Mouse (Mus musculus) adrenal gland, postnatal 10 days (tissue): Measurements from ENCODE around the gene Kcnk18. TPM values are rescaled to one million over a fixed set of nuclear protein-coding genes. Genes with fewer than 3 reads are reported as not detected.
A peak's percentile ranks its signal among the peaks of the same experiment; 100 is the strongest.

Experiments used
- DNase-seq: peaks from one replicate; pipeline ENCODE4 v3.0.0; 2021; ENCODE audit warnings: mixed read lengths
- total RNA-seq, 2 experiments: library from RNA; stranded (reverse); gene quantifications; 2 replicates each; pipeline ENCODE4 v1.2.3; 2021

The Kcnk18 gene
- total RNA-seq, 2 experiments from 2014 or later = not detected

DNA sequence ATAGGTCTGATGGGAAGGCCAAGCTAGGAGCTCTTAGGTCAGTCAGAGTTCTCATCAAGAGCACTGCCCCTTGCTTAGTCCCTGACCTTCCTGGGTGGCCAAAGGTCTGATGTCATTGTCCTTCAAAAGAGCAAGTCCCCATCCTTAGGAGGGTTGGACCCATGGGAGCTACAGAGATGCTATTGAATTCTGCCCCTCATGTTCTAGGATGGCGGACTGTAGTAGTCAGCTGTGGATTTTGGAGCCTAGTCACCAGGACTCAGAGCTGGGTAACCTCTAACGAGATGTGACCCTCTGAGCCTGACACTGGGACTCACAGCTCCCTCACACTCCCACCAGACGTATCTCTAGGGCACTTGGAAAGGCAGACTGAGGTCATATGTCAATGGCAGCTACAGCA, 9.4 kb downstream of the Kcnk18 start:
- DNase-seq = no peak

DNA sequence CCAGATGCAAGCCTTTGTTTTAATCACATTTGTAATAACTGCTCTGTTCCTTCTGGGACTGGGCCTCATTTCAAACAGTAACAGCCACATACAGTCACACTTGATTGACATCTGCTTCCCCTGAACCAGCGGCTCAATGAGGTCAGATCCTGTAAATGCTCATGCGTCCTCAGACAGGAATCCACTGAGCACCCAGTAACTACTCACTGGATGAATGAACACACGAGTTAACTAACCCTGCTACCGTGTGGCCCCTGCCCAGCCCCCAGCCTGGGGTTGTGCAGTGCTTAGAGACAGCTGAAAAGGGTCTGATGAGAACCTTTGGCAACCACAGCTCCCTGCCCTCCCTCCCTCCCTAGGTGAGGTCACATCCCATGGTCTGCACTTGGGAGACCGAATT, 13.8 kb downstream of the Kcnk18 start:
- DNase-seq = no peak

DNA sequence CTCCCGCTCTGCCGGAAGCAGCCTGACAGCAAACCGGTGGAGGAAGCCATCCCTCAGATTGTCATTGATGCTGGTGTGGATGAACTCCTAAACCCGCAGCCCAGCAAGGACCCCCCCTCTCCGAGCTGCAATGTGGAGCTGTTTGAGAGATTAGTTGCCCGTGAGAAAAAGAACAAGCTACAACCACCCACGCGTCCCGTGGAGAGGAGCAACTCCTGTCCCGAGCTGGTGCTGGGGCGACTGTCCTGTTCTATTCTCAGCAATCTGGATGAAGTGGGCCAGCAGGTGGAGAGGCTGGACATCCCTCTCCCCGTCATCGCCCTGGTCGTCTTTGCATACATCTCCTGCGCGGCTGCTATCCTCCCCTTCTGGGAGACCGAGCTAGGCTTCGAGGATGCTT, 16.0 kb downstream of the Kcnk18 start:
- no peak for DNase-seq

DNA sequence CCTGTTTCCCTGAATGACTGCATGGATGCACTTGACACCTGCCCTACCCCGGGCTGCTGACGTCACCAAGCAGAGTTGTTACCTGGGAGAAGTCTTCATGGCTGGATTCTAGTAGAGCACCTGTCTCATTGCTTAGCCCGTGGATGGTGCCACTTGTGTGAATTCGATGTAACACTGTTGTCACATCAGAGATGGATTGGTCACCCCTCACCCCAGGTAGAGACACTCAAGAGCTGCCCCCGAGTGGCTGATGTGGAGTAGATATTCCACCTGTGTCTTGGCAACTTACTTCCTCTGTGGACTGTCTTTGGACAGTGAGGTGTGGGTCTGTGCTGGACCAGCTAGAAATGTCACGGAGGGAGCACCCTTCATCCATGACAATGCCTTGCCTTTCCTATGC, 17.0 kb downstream of the Kcnk18 start:
- DNase-seq = no peak

DNA sequence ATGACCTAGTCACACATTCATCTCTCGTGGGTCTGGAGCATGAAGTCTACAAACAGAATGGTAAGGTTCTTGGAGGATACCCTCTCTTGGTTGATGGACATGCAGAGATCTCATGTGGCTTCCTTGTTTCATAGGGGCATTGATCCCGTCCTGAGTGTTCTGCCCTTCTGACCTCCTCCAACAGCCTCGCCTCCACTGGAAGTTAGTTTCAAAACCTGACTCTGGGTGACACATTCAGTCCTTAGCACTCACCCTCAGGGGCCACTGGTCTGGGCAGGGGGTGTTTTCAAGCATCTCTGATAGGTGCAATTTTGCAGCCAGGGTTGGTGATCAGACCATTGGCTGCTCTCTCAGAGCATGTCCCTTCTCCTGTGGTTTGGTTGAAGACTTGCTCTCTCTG, 19.6 kb downstream of the Kcnk18 start:
- DNase-seq = no peak

DNA sequence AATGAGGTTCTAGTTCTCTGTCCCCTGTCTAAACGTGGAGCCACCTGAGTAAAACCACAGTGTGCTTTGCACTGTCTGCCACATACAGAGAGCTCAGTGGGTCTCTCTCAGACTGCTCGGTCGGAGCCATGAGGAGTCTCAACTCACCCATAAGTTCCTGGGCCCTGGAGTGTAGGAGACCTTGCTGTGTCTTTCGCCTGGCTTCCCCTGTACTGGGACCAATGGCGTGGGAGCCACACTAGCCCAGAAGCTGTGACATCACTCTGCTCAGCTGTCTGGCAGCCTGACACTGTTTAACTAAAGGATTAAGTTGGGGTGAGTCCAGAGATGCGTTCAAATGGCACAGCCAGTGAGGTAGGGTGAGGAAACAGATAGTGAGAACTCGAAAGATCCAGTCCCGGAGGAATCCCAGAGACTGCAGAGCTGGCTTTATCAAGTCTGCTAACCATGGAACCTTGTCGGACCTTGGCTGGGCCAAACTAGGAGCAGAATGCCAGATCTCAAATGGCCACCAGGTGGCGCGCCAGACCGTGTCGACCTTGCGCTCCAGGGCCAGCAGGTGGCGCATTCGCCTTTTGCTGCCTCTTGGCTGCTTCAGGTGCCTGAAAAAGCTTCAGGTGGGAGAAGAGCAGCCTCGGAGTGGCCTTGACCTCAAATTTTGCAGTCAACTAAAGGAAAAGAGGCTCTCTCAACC, 20.3 kb downstream of the Kcnk18 start:
- peak; percentile 94 for DNase-seq

DNA sequence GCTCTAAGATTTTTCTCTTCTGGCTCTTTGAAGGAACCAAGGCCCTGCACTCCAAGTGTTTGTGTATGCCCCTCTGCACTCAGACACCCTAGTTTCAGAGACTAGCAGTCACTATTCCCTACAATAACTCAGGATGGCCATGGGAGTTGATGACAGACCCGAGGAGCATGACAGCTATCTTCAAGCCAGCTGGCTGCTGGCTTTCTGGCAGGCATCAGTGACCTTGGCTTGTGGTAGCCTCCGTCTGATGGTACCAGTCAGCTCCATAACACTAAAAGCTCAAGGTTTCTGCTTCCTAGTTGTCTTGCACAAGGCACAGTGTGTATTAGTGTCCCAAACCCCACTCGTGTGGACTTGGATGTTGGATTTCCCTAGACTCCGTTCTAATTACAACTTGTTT, 23.0 kb downstream of the Kcnk18 start:
- peak; percentile 66 for DNase-seq

DNA sequence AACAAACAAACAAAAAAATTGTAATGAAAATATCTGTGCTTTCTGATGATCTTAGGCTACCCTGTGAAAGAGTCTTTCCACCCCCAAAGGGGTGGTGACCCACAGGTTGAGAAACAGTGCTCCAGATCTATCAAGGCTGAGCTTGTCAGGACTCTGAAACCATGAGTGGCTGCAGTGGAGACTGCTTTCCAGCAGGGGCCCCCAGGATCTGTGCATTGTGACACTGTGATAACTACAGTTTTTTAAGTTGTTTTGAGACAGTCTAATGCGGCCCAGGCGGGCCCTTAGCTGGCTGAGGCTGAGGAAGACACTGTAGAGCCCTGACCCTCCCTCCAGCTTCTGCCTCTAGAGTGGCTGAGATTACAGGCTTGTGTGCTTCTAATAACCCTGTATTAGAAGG, 24.0 kb downstream of the Kcnk18 start:
- peak; percentile 13 for DNase-seq

DNA sequence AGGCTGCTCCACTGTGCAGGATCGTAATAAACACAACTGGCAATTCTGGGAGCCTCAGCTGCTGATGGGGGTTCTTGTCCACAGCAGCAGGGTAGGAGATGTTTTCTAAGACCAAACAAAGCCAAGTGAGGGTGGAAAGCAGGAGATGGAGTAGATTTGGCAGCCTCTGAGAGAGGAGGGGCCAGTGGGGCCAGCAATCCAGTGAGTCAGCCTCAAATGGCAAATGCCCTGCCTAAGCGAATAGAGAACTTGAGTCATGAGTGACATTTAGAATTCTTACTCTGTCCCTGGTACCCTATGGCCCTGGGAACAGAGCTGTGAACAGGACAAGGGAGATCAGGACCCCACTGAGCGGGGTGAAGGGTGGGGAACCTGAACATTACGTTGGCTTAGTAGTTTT, 29.1 kb downstream of the Kcnk18 start:
- DNase-seq = peak; percentile 40

DNA sequence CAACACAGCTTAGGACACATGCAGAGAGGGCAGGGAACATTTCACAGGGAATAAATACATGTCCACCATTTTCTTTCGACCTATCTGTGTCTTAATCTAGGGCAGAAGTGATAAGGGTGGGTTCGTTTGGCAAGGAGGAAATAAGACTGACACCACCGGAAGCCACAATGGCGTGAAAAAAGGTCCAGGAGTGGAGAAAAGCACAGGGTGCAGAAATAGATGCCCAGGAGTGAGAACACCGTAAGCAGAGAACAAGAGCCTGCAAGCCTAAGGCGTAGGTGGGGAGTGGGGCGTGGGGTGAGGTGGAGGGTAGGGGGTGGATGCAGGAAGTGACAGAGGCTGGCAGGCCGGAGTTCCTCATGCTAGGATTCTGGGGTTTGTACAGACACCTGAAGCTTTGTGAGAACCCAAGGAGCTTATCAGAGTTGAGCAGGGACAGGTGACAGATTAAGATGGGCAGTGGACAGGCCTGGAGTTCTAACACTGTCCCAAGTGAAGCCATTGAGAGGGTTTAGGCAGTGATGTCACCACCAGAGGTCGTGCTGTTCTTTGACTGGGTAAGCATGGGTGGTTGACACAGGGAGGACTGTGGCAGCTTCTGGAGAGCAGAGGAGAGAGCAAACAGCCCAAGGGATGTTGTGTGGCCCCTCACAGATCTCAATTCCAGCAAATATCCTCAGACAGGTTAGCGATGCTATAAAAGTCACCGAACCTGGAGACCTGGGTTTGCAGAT, 29.7 kb downstream of the Kcnk18 start:
- no peak for DNase-seq

DNA sequence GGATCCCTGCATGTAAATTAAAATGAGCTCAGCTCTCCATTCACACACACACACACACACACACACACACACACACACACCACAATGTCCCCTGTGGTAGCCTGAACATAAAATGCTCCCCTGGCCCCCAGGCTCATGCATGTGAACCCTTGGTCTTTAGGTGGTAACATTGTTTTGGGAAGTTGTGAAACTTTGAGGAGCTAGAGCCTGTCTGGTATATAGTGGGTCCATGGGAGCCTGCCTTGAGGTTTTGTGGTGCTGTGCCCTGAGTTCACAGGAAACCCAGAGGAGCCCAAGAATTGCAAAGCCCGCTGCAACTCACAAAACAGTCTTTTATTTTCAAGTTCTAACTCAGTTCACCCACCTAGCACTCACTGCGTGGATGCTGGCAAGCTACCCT, 33.6 kb downstream of the Kcnk18 start:
- DNase-seq = no peak

DNA sequence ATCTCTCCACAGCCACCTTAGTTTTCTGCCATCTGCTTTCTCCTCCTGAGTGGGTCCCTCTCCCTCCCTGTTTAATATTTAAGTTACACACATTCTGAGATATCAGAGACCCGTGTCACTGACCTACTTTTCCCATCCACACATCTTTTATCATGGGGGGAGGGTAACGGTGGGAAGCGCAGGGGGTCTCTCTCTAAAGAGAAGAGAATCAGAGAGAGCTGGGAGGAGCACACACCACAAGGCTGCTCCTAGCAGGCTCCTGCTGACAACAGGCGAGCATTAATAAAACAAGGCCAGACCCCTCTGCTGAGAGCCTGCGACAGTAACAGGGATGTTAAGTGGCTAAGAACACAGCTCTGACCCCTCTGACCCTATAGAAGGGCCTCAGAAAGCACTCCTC, 40.6 kb downstream of the Kcnk18 start:
- no peak for DNase-seq

DNA sequence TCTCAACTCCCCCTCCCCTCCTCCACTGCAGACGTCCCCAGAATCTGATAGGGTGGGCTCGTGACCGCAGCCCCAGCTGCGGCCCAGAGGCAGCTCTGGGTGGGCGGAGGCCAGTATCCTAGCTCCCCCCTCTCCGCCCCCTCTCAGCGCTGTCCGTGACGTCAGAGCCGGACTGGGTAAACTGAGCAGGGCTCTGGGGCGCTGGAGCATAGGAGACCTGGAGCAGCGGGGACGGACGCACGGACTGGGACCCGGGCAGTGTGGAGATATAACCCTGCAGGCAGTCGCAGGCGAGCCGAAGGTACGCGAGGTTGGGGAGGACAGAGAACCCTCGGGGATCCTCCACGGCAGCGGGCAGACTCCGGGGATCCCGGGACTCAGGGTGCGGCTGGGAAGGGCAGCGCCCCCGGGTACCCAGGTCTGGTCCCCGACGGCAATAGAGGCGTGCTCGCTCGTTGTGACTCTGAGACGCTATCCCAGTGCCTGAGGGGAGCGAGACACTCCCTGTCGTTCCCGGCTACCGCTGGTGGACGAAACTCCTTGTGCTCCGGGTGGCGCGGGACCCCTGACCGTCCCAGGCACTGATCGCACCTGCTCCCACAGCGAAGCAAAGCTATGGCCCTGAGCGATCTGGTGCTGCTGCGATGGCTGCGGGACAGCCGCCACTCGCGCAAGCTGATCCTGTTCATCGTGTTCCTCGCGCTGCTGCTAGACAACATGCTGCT, 41.9 kb downstream of the Kcnk18 start, which contains the start of gene Slc18a2:
TSS of gene Slc18a2 (plus strand) at position 179 of the 725 bp plus-strand sequence.
- DNase-seq = peak; percentile 28

DNA sequence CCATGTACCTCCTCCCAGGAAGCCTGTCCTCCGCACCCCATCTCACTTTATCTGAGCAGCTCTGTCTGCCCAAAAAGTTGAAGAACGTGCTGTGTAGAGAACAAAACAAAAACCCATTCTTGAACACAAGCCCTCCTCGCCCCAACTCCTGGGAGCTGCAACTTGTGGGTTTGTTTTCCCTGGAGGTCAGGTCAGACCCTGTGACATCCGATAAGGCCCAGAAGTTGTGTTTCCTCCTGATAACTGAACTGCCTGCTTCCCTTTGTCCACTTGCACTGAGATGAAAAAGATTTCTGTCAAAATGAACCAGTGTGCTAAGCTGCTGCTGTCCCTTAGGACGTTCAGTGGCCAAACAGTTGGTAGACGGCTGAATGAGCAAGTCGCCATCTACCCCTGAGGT, 42.6 kb downstream of the Kcnk18 start:
- no peak for DNase-seq

DNA sequence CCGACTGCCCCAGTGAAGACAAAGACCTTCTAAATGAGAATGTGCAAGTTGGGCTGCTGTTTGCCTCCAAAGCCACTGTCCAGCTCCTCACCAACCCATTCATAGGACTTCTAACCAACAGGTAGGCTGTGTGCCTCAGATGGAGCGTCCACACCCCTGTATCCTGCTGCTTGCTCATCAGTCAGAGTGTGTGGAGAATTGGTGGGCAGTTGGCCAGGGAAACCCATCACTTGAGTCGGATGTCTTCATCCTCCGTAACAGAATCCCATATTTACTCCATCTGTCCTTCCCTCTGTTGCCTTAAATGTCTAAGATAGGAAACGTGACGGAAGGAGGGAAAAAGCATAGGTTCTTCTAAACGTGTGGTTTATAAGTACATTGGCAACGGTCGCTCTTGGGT, 44.2 kb downstream of the Kcnk18 start:
- DNase-seq = no peak

DNA sequence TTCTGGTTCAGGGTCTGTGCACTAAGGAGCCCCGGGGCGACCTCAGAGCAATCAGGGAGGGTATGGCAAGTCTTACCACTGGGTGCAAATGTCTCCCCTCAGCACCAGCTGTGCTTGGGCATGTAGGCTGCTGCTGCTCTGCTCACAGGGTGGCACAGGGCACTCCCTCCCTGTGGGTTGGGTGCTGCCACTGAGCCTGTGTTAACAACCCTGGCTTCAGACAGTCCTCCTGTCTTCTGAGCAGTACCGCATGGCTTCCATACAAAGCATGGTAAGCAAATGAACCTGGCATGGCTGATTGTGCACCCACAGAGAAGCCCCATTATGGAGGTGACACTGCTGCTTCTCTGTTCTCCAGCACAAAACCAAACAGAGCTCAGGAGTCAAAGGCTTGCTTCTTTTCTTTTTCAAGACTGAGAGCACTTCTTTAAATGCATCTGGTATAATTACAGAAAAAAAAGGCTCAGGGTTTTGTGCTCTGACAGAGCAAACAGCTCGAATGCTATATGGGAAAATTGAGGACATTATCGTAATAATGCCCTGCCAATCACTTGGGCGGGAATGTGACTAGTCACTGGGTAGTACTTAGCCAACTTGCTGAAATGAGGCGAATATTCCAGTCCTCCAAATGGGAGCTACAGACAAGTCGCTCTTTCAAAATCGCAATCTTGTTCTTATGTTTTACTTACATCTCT, 46.0 kb downstream of the Kcnk18 start:
- DNase-seq = no peak

DNA sequence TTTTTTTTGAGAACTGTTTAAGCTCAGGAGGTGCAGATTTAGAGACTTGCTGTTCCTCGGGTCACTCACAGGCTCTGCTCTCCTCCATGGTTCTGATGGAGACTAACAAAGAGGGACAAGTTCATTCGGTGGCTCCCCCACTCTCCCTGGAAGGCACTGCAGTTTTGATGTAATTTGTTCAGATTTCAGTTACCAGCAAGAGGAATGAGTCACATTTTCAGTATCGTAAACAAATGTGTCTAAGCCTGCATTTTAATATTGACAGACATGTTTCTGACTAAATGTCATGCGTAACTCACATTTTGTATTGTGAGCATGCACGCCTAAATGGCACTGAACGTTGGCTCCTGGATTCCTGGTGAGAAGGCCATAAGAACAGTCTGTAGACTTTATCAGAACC, 46.9 kb downstream of the Kcnk18 start:
- no peak for DNase-seq

DNA sequence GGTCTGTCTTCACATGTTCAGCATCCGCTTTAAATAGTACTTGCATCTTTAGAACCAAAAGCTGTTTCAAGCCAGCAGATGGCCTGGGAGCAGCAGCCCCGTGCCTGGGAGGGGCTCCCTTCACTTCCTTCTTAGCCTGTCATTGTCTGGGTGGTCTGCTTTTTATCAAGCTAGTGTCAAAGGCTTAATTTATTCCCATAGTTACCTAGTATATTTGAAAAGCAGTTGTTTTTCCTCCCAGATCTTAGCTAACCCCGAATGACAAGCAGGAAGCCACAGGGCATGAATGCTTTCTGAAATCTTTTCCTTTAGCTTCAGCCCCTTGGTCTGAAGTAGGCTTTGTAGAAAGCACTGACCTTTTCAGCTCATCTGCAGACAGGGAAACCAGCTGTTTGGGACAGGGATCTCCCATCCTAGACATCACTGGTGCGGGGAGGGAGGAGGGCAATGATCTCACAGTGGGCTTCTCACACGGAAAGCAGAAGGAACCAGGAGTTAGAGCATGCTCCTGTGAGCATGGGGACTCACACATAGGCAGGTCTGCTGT, 48.5 kb downstream of the Kcnk18 start:
- DNase-seq = no peak

DNA sequence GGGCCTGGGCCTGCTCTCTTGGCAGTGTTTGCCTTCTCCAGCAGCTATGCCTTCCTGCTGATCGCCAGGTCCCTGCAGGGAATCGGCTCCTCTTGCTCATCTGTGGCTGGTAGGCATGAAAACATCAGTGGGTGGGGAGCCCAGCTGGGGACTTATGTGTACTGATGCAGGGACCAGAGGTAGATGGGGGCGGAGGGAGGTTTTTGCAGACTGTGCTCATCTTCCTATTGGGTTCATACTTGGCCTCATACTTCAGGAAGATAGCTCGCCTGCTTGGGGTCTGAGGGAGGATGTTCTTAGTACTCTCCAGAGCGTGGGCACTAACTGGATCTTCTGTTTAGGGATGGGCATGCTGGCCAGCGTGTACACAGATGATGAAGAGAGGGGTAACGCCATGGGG, 54.2 kb downstream of the Kcnk18 start:
- DNase-seq = no peak

DNA sequence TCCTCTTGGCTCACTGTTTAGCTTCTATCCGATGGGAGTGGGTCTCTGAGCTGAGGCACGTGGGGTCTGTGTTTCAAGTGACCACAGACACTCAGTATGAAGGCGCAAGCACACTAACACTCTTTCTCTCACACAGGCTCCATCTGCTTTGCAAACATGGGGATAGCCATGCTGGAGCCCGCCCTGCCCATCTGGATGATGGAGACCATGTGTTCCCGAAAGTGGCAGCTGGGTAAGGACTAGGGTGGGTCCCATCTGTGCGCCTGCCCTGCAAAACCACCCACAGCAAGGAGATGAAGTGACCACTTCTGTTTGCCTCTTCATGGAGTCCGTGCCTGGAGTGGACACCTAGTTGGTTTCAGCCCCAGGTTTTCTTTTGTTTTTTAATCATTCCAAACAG, 57.3 kb downstream of the Kcnk18 start:
- DNase-seq = no peak

DNA sequence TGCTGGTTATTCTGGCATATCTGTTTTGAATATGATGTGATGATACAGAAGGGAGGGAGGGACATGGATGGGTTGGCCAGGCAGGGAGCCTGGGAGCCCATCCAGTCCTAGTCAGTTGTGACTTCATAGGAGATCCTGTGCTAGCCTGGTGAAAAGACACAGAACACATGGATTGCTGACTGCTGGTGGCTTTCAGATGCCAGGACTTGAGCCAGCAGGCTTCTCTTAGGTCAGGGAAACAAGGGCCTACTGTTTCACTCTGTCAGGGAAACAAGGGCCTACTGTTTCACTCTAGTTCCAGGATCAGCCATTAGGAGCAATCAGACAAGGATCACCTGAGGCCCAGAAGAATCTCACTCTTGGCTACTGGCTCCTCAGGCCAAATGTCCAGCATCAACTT, 61.8 kb downstream of the Kcnk18 start:
- no peak for DNase-seq

DNA sequence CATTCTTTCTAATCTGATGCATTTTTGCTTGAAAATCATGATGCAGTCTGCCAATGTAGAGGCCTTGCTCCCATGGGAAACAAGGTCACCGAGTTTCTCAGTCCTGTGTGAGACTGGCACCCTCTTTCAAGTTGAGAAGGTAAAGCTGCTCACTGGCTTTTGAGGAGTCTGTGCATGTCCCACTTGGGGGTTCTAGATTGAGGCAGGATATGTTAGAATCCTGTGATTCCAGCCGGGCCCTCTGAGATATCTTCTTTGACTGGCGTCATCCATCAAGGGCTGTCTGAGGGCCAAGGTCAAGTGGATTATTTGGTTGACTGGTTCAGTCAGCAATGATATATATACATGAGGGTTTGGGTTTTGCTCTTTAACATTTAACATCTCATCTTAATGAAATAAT, 63.0 kb downstream of the Kcnk18 start:
- DNase-seq = no peak
